Mouse (Mus musculus): Measurements from ENCODE around the gene Ncoa6. TPM values are rescaled to one million over a fixed set of nuclear protein-coding genes. Genes with fewer than 3 reads are reported as not detected.

The Ncoa6 gene
- polyA plus RNA-seq (2012; rRNA removed): 45.4 and 54.2 TPM in 2 replicates
- polyA plus RNA-seq (2014; fragmentation: Nextera tagmentation; extraction: Ambion mirVana): 26.9 and 31.1 TPM in 2 replicates

DNA sequence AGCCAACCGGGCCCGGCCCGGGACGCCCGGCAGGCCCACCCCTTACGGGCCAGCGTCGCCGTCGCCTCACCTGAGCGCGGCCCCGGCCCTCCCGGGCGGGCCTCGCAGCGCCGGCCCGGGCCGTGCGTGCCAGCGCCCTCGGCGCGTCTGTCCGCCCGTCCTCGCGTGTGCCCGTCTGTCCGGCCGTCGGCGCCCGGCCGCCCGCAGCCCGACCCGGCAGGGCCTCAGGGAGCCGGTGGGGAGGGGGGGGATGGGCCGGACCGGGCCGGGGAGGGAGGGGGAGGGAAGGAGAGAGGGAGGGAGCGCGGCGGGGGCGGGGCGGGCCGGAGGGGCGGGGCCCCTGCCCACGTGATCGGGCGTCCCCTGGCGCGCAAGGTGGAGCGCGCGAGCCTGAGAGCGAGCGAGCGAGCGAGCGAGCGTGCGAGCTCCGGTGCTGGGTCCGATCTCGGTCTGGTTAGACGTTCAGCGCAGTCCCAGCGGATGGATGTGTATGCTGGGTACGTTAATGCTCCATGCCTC, at the start of gene Ncoa6:
Ncoa6 (minus strand) TSS at position 325 of the 519 bp plus-strand sequence.
- DNase-seq (ENCODE audit: low spot score) (peak; percentile 75), ATAC-seq (ENCODE audit: low FRiP score, low read depth) (peak; percentile 88)
- peak within 1 kb of the TSS; percentile 98 for H3K9ac ChIP-seq (ENCODE audit: low read depth, low read length, severe bottlenecking)
- WGBS: 0% methylated on average over 48 of the region's 72 CpGs
- no peaks in the 10 kb centered on the region for H3K9me3 ChIP-seq (ENCODE audit: control insufficient read depth, low read length)
- H3K4me2 ChIP-seq (replicated peaks; ENCODE audit: low read depth, low read length, severe bottlenecking): peak within 1 kb of the TSS; percentile 46
- H3K36me3 ChIP-seq (ENCODE audit: control insufficient read depth, insufficient read depth, low read length): no peaks in the 10 kb centered on the region
- H3K27me3 ChIP-seq (ENCODE audit: control insufficient read depth, insufficient read depth, low read length): no peaks in the 10 kb centered on the region
- peak within 1 kb of the TSS; percentile 84 for H3K4me3 ChIP-seq (replicated peaks; ENCODE audit: low read length)
- 0 out of 2 replicates have a peak, but pooled peaks have one; percentile 14 for TF ChIP-seq POLR2A (IDR thresholded peaks at IDR 0.05; ENCODE audit: borderline replicate concordance, extremely low read depth, insufficient read depth, insufficient read length)
- peaks cover 8% of the 10 kb centered on the region for H3K4me1 ChIP-seq (ENCODE audit: control insufficient read depth, insufficient read depth, low read length)
- H3K27ac ChIP-seq (replicated peaks; ENCODE audit: low read depth, low read length): peak within 1 kb of the TSS; percentile 88

DNA sequence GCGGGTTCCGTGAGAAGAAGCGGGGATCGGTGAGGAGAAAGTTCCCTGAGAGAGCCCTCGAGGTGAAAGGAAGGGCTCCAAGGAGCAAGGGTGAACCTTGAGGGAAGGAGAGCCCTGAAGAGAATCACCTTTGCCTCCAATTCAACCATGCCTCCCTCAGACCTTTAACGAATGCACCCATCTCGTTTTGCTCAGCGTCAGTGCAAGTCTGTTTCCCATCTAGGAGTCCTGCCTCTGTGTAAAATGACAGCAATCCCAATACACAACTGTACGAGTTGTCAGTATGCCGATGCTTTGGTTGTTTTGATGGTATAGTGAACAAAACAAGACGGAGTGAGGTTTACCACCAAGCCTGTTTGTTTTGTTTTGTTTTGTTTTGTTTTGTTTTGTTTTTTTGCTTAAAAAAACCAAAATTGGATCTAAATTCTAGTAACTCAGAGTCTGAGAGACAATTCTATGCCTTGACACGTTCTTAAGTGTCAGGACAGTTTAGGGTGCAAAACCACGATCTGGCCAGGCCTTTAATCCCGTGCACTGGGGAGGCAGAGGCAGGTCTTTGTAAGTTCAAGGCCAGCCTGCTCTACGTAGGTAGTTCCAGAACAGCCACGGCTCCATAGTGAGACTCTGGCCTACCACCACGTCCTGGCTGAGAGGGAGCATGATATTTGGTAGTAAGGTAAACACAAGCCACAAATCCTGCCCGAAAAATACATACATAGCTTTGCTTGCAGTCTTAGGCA, 45.0 kb upstream of the Ncoa6 start:
- Histone ChIP-seq H3K9me3 (ENCODE audit: control insufficient read depth, low read length) (no peaks in the 10 kb centered on the region), H3K27me3 (ENCODE audit: control insufficient read depth, insufficient read depth, low read length) (0 out of 2 replicates have a peak, but pooled peaks cover 3% of the 10 kb centered on the region), H3K27ac (replicated peaks; ENCODE audit: low read depth, low read length) (0 out of 2 replicates have a peak overlapping the region, but pooled peaks have one; percentile 10), H3K4me2 (replicated peaks; ENCODE audit: low read depth, low read length, severe bottlenecking) (peak overlapping the region; percentile 81), H3K4me1 (ENCODE audit: control insufficient read depth, insufficient read depth, low read length) (peaks cover 7% of the 10 kb centered on the region; the same call in 1 of the 2 replicates), H3K4me3 (replicated peaks; ENCODE audit: low read length) (peak overlapping the region; percentile 75), H3K36me3 (ENCODE audit: control insufficient read depth, insufficient read depth, low read length) (no peaks in the 10 kb centered on the region), H3K9ac (ENCODE audit: low read depth, low read length, severe bottlenecking) (peak overlapping the region; percentile 67)
- TF ChIP-seq POLR2A (IDR thresholded peaks at IDR 0.05; ENCODE audit: borderline replicate concordance, extremely low read depth, insufficient read depth, insufficient read length): no peak
- DNase-seq (ENCODE audit: low spot score): no peak
- 25% methylated on average over 18 of the region's 18 CpGs for WGBS
- ATAC-seq (ENCODE audit: low FRiP score, low read depth): no peak

DNA sequence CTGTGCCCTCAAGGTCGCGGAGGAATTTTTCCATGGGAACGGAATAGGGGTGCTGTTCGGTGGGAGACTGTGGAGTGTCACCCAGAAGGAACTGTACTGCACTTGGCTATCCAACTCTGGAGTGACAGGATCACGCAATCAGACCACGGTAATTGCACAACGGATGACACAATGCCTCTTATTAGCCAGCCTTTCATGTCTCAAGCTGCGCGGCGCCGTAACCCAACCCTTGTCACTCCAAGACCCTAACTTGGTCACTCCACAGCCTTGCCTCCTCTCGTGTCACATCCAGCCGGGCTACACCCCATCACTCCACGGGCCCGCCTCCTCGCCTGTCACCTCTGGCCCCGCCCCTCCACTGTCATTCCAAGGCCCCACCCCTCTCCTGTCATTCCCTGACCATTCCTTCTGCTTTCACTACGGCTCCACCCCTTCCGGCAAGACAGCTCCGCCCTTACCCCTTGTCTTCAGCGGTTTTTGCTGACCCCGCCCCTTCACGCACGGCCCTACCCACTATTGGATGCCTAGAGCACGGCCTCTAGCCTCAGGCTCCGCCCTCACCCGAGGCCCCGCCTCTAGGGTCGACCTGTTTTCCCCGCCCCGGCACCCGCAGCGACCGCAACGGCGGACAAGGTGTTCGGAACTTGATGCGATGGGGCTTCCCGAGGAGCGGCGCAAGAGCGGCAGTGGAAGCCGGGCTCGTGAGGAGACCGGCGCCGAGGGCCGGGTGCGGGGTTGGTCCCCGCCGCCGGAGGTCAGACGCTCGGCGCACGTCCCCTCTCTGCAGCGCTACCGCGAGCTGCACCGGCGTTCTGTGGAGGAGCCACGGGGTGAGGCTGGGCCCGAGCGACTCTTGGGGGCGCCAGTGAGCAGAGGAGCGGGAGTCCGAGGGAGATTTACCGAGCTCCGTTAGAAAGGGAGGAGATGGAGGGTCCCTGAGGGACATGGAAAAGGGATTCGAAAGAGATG, 44.0 kb upstream of the Ncoa6 start, which contains the start of the genes Acss2 and Ggt7:
Acss2 (plus strand) TSS at position 494 of the 969 bp plus-strand sequence.
Ggt7 (minus strand) TSS at position 783 of the 969 bp plus-strand sequence.
- Histone ChIP-seq H3K4me2 (replicated peaks; ENCODE audit: low read depth, low read length, severe bottlenecking) (peak within 1 kb of the TSS; percentile 81), H3K9me3 (ENCODE audit: control insufficient read depth, low read length) (no peaks in the 10 kb centered on the region), H3K27me3 (ENCODE audit: control insufficient read depth, insufficient read depth, low read length) (0 out of 2 replicates have a peak, but pooled peaks cover 3% of the 10 kb centered on the region), H3K4me3 (replicated peaks; ENCODE audit: low read length) (peak within 1 kb of the TSS; percentile 75), H3K36me3 (ENCODE audit: control insufficient read depth, insufficient read depth, low read length) (no peaks in the 10 kb centered on the region), H3K9ac (ENCODE audit: low read depth, low read length, severe bottlenecking) (peak within 1 kb of the TSS; percentile 67), H3K4me1 (ENCODE audit: control insufficient read depth, insufficient read depth, low read length) (peaks cover 7% of the 10 kb centered on the region; the same call in 1 of the 2 replicates), H3K27ac (replicated peaks; ENCODE audit: low read depth, low read length) (0 out of 2 replicates have a peak within 1 kb of the TSS, but pooled peaks have one; percentile 10)
- DNase-seq (ENCODE audit: low spot score) (peak; percentile 96), ATAC-seq (ENCODE audit: low FRiP score, low read depth) (peak; percentile 100)
- TF ChIP-seq POLR2A (IDR thresholded peaks at IDR 0.05; ENCODE audit: borderline replicate concordance, extremely low read depth, insufficient read depth, insufficient read length): 0 out of 2 replicates have a peak, but pooled peaks have one; percentile 20
- WGBS: 5% methylated on average over 68 of the region's 70 CpGs

DNA sequence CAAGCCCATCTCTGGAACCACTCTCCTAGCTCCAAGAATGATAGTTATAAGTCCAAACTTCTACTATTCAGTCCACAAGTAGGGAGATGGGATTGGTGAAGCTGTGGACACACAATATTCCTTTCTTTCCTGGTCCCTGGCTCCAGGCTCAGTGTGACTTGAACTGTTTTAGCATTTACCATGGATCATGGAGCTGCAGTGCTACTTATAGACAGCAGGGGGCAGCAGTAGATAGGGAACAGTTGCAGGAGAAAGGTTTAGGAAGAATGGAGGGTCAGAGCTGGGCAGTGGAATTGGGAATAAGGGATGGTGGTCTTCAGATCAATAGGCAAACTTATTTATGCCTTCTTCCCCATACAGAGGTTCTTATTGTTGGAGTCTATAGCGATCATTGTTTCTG, 42.2 kb upstream of the Ncoa6 start:
- 0% methylated on average over 1 of the region's 1 CpGs for WGBS
- DNase-seq (ENCODE audit: low spot score): peak; percentile 53
- no peak overlapping the region for H3K4me3 ChIP-seq (replicated peaks; ENCODE audit: low read length)

More for the DNA sequence above, 42.2 kb upstream of the Ncoa6 start:
- H3K9me3 ChIP-seq (ENCODE audit: control insufficient read depth, low read length): no peaks in the 10 kb centered on the region
- H3K4me1 ChIP-seq (ENCODE audit: control insufficient read depth, insufficient read depth, low read length): peaks cover 7% of the 10 kb centered on the region; the same call in 1 of the 2 replicates
- no peak for TF ChIP-seq POLR2A (IDR thresholded peaks at IDR 0.05; ENCODE audit: borderline replicate concordance, extremely low read depth, insufficient read depth, insufficient read length)
- H3K9ac ChIP-seq (ENCODE audit: low read depth, low read length, severe bottlenecking): no peak overlapping the region
- no peaks in the 10 kb centered on the region for H3K36me3 ChIP-seq (ENCODE audit: control insufficient read depth, insufficient read depth, low read length)
- H3K4me2 ChIP-seq (replicated peaks; ENCODE audit: low read depth, low read length, severe bottlenecking): no peak overlapping the region
- H3K27ac ChIP-seq (replicated peaks; ENCODE audit: low read depth, low read length): no peak overlapping the region
- no peak for ATAC-seq (ENCODE audit: low FRiP score, low read depth)
- 0 out of 2 replicates have a peak, but pooled peaks cover 3% of the 10 kb centered on the region for H3K27me3 ChIP-seq (ENCODE audit: control insufficient read depth, insufficient read depth, low read length)
